Mouse (Mus musculus) olfactory bulb, adult 2 months (tissue): ENCODE measurements around the gene Abhd2.

Experiments used
- CTCF ChIP-seq: fragments of 200-500 bp; IDR thresholded peaks from 2 replicates; pipeline ENCODE4 v1.5.1; 2012; ENCODE audit warnings: low read depth, mild to moderate bottlenecking, low read length, moderate library complexity; ENCODE audit not compliant: insufficient read depth
- POLR2A ChIP-seq: fragments of 200-500 bp; IDR thresholded peaks from 2 replicates; pipeline ENCODE4 v1.6.1; 2012; ENCODE audit warnings: mild to moderate bottlenecking, low read depth, low read length, moderate library complexity; ENCODE audit not compliant: insufficient read depth

DNA sequence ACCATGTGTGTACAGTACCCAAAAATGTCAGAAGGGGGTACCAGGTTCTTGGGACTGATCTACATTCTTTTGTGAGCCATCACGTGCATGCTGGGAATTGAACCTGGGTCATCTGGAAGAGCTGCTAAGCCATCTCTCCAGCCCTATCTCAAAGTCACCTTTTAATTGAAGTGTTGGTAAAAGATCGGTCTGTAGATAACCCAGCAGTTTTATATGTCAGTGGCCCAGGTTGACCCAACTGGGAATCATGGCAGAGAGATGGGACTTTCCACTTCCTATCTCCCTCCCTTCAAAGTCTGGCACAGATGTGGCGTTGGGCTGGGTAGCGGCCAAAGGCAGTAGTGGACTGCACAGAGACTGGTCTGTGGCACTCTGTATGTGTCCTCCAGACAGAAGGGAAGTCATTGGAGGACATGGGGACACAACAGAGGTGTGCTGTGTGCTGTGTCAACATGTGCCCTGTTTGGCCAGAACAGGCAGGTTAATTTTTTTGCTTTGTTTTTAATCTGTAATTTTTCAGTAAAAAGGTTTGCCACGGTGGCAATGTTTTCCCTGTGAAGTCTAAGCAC lies 38.5 kb downstream of the Abhd2 start:
- TF ChIP-seq POLR2A (no peak), CTCF (no peak)
